Mouse (Mus musculus) neural tube, embryonic 13.5 days (tissue): ENCODE results near the gene Gnl1. TPM values are rescaled to one million over a fixed set of nuclear protein-coding genes. Genes with fewer than 3 reads are reported as not detected.
"Not testable (repeated sequence)": the region's sequence is repeated elsewhere in the genome, so short reads cannot be mapped to it uniquely, and the experiment has no call there.

ENCODE experiments used
- ATAC-seq: fragments of 200-750 bp; cut with Nextera tagmentation; 2 replicates; pipeline ENCODE4 v1.8.0; 2017; ENCODE audit warnings: low read depth, mild to moderate bottlenecking, moderate TSS enrichment, moderate library complexity
- H3K27ac ChIP-seq: fragments of 300-500 bp; sonication (generic); replicated peaks from 2 replicates; pipeline ENCODE4 v1.5.1; 2015; ENCODE audit warnings: moderate library complexity, mild to moderate bottlenecking, inconsistent platforms
- H3K27me3 ChIP-seq: fragments of 300-500 bp; sonication (generic); 2 replicates; pipeline ENCODE4 v1.6.1; 2015; ENCODE audit warnings: mild to moderate bottlenecking, inconsistent platforms
- H3K36me3 ChIP-seq: fragments of 300-500 bp; sonication (generic); 2 replicates; pipeline ENCODE4 v1.6.1; 2015; ENCODE audit warnings: mild to moderate bottlenecking, inconsistent platforms
- H3K4me1 ChIP-seq: fragments of 300-500 bp; sonication (generic); replicated peaks from 2 replicates; pipeline ENCODE4 v1.6.1; 2015; ENCODE audit warnings: inconsistent platforms
- H3K4me2 ChIP-seq: fragments of 300-500 bp; sonication (generic); 2 replicates; pipeline ENCODE4 v1.6.1; 2015; ENCODE audit warnings: inconsistent platforms, mild to moderate bottlenecking, moderate library complexity
- H3K4me3 ChIP-seq: fragments of 300-500 bp; sonication (generic); 2 replicates; pipeline ENCODE4 v1.5.1; 2015; ENCODE audit warnings: mild to moderate bottlenecking, inconsistent platforms
- H3K9ac ChIP-seq: fragments of 300-500 bp; sonication (generic); 2 replicates; pipeline ENCODE4 v1.6.1; 2015; ENCODE audit warnings: moderate library complexity, mild to moderate bottlenecking, inconsistent platforms
- H3K9me3 ChIP-seq: fragments of 300-500 bp; sonication (generic); 2 replicates; pipeline ENCODE4 v1.6.1; 2016; ENCODE audit warnings: inconsistent platforms
- WGBS: fragments of 180-500 bp; shearing (Covaris S2); methylation state at CpG from one replicate; pipeline ENCODE4 v1.1.7; 2015; 5-methylcytosine and 5-hydroxymethylcytosine counted together
- polyA plus RNA-seq: library from polyadenylated mRNA; unstranded; fragments of >200 nt; fragmentation: Nextera tagmentation; extraction: Ambion mirVana; gene quantifications from 2 replicates; pipeline ENCODE4 v1.2.1, GENCODE M21; 2015

The Gnl1 gene
- polyA plus RNA-seq, 1 experiment from 2014 or later: 50.0 TPM

DNA sequence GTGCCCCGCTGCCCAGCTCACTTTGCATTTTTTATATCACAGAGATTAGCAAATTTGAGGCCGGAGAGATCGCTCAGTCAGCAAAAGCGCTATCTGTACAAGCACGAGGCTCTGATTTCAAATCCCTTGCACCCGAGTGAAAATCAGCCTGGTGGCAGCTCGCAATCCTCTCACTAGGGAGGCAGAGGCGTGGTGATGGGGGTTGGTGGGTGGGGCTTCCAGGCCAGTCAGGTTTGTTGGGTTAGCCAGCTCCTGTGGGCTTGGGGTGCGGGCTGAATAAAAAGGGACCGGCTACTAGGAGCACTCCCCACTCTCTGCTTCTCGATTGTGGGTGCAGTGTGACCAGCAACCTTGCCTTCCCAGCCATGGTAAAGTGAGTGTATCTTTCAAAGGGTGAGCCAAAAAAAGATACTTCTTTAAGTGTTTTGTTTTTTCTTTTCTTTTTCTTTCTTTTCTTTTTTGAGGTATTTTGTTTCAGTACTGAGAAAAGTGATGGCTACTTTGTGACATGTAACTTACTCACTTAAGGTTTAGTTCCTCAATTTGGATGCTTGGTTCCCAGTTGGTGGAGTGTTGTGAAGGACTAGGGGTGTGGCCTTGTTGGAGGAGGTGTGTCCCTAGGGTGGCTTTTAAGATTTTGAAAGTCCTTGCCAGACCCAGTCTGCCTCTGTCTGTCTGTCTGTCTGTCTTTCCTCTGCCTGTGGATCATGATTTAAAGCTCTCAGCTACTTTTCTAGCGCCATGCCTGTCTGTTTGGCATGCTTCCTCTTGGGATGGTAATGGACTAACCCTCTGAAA lies 18.3 kb downstream of the Gnl1 start:
- Histone ChIP-seq H3K36me3 (no peaks in the 10 kb centered on the region), H3K9me3 (no peaks in the 10 kb centered on the region), H3K27ac (no peak overlapping the region), H3K4me1 (peaks cover 35% of the 10 kb centered on the region), H3K9ac (0 out of 2 replicates have a peak overlapping the region, but pooled peaks have one; percentile 4), H3K27me3 (no peaks in the 10 kb centered on the region), H3K4me3 (no peak overlapping the region), H3K4me2 (no peak overlapping the region)
- 64% methylated on average over 12 of the region's 12 CpGs for WGBS
- ATAC-seq: no peak

DNA sequence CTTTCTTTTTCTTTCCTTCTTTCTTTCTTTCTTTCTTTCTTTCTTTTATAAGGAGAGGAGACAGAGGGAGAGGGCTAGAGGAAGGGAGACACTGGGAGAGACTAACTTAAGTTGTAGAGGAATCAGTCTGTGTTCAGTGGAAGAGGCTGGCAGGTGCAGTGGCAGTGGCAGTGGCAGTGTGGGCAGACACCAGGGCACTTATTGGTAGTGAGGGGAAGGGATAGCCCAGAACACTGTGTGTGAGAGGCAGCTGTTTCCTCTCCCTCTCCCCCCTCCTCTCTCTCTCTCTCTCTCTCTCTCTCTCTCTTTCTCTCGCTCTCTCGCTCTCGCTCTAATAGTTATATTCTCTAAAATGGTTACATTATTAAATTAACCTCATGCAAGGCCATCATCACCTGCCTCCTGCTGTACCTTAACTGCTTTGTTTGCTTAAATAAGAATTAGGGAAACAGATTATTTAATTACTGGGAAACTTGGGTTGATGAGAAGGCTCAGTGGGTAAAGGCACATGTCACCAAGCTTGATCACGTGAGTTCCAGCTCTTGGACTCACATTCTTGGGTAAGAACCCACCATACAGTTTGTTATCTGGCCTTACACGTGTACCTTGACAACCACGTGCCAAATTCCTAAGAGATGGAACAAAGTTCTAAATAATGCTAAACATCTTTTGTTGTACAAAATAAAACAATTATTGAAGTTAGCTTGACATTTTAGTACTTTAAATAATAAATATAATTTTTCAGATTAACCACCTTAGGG lies 19.1 kb downstream of the Gnl1 start:
- no peaks in the 10 kb centered on the region for H3K9me3 ChIP-seq
- H3K27me3 ChIP-seq: no peaks in the 10 kb centered on the region
- no peak overlapping the region for H3K9ac ChIP-seq
- WGBS: 86% methylated on average over 6 of the region's 6 CpGs
- no peak for ATAC-seq
- no peaks in the 10 kb centered on the region for H3K36me3 ChIP-seq
- H3K4me1 ChIP-seq: peaks cover 35% of the 10 kb centered on the region
- H3K4me2 ChIP-seq: no peak overlapping the region
- no peak overlapping the region for H3K27ac ChIP-seq
- no peak overlapping the region for H3K4me3 ChIP-seq

DNA sequence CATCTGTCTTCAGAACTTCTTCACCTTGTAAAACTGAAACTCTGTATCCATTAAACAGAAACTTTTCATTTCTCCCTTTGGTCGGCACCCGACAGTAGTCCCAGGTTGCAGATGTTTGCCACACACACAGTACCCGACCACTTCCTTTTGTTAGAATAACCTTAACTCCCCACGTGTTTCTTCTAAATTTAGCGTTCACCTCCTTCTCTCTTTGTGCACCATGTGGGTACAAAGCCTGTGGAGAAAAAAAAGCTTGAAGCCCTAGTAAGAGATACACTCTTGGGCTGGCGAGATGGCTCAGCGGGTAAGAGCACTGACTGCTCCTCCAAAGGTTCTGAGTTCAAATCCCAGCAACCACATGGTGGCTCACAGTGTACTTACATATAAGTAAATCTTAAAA lies 19.7 kb downstream of the Gnl1 start:
- H3K27me3 ChIP-seq: no peaks in the 10 kb centered on the region
- no peaks in the 10 kb centered on the region for H3K36me3 ChIP-seq
- H3K4me2 ChIP-seq: no peak overlapping the region
- WGBS: 92% methylated on average over 7 of the region's 7 CpGs
- H3K9ac ChIP-seq: no peak overlapping the region
- H3K4me3 ChIP-seq: no peak overlapping the region
- peaks cover 35% of the 10 kb centered on the region for H3K4me1 ChIP-seq
- no peaks in the 10 kb centered on the region for H3K9me3 ChIP-seq
- ATAC-seq: no peak
- no peak overlapping the region for H3K27ac ChIP-seq

DNA sequence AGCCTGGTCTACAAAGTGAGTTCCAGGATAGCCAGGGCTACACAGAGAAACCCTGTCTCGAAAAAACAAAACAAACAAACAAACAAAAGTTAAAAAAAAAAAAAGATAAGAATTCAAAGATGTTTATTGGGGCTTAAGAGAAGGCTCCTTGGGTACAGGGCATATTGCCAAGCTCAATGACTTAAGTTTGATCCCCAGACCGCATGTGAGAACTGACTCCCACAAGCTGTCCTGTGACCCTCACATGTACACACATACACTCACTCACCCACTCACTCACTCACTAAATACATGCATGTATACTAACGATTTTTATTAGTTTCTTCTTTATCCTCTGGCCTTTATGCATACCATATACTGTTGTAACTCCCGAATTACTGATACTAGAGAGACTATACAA lies 20.7 kb downstream of the Gnl1 start:
- H3K4me3 ChIP-seq: no peak overlapping the region
- peaks cover 31% of the 10 kb centered on the region for H3K4me1 ChIP-seq
- no peak for ATAC-seq
- no peaks in the 10 kb centered on the region for H3K9me3 ChIP-seq
- H3K9ac ChIP-seq: no peak overlapping the region
- no peaks in the 10 kb centered on the region for H3K27me3 ChIP-seq
- H3K36me3 ChIP-seq: no peaks in the 10 kb centered on the region
- no peak overlapping the region for H3K4me2 ChIP-seq
- H3K27ac ChIP-seq: no peak overlapping the region
- 85% methylated on average over 4 of the region's 4 CpGs for WGBS

DNA sequence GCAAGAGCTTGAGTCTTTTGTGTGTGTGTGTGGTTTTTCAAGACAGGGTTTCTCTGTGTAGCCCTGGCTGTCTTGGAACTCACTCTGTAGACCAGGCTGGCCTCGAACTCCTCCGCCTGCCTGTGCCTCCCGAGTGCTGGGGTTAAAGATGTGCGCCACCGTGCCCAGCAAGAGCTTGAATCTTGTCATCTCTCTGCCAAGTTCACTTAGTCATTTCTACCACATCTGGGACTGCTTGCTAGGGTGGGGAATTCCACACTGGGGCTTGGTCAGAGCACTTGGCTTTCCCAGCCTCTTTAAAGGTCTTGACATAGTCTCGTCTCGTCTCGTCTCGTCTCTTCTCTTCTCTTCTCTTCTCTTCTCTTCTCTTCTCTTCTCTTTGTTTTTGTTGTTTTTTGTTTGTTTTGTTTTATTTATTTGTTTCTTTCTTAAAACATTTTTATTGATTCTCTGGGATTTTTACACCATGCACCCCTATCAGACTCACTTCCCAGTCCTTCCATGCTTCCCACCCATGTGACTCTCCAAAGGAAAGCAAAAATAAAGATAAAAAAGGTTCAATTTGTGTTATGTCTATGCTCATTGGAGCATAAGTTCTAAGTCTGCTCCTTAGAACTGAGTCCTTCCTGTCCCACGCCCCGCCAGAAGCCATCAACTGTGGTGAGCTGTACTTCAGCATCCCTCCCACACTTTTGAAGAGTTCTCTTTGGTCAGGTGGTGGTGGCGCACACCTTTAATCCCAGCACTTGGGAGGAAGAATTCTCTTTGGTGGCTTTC lies 21.7 kb downstream of the Gnl1 start:
- 94% methylated on average over 12 of the region's 12 CpGs for WGBS
- H3K4me2 ChIP-seq: no peak overlapping the region
- H3K9me3 ChIP-seq: no peaks in the 10 kb centered on the region
- no peak overlapping the region for H3K9ac ChIP-seq
- no peak overlapping the region for H3K4me3 ChIP-seq
- peaks cover 21% of the 10 kb centered on the region for H3K4me1 ChIP-seq
- no peaks in the 10 kb centered on the region for H3K27me3 ChIP-seq
- no peak for ATAC-seq
- H3K27ac ChIP-seq: no peak overlapping the region
- H3K36me3 ChIP-seq: peaks cover 5% of the 10 kb centered on the region; the same call in 1 of the 2 replicates

DNA sequence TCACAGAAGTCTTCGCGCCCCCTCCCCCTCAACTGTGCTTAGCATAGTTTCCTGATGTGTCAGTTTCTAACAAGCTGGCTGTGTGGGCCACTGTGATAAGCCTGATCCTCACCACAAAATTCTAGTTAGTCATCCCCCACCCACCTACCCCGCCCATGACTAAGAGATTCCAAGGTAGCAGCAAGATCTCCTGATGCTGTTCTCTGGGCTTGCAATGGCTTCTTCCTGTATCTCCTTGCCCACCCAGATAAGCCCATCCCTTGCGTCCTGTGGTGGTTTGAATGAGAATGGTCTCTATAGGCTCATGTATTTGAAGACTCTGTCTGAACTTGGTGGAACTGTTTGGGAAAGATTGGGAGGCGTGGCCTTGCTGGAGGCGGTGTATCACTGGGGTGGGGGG lies 22.3 kb downstream of the Gnl1 start:
- H3K36me3 ChIP-seq: peaks cover 12% of the 10 kb centered on the region; the same call in 1 of the 2 replicates
- 98% methylated on average over 6 of the region's 6 CpGs for WGBS
- no peak overlapping the region for H3K27ac ChIP-seq
- no peak overlapping the region for H3K4me3 ChIP-seq
- no peak overlapping the region for H3K9ac ChIP-seq
- peaks cover 16% of the 10 kb centered on the region; the same call in 1 of the 2 replicates for H3K4me1 ChIP-seq
- no peaks in the 10 kb centered on the region for H3K9me3 ChIP-seq
- ATAC-seq: no peak
- no peaks in the 10 kb centered on the region for H3K27me3 ChIP-seq
- H3K4me2 ChIP-seq: no peak overlapping the region

DNA sequence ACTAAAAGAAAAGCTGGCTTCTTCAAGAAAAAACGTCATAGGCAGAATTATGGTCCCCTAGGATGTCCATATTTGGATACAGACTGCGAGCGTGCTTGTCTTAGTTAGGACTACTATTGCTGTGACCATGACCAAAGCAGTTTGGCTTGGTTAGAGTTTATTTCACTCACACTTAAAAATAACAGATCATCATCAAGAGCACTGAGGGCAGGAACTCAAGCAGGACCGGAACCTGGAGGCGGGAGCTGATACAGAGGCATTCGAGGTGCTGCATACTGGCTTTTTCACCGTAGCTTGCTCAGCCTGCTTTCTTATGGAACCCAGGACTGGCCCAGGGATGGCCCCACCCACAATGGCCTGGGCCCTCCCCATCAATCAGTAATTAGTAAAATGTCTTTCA lies 23.7 kb downstream of the Gnl1 start:
- no peak overlapping the region for H3K4me3 ChIP-seq
- no peaks in the 10 kb centered on the region for H3K9me3 ChIP-seq
- no peak overlapping the region for H3K27ac ChIP-seq
- H3K4me1 ChIP-seq: 0 out of 2 replicates have a peak, but pooled peaks cover 6% of the 10 kb centered on the region
- H3K27me3 ChIP-seq: no peaks in the 10 kb centered on the region
- peaks cover 12% of the 10 kb centered on the region; the same call in 1 of the 2 replicates for H3K36me3 ChIP-seq
- ATAC-seq: no peak
- no peak overlapping the region for H3K9ac ChIP-seq
- 90% methylated on average over 7 of the region's 7 CpGs for WGBS
- H3K4me2 ChIP-seq: no peak overlapping the region

DNA sequence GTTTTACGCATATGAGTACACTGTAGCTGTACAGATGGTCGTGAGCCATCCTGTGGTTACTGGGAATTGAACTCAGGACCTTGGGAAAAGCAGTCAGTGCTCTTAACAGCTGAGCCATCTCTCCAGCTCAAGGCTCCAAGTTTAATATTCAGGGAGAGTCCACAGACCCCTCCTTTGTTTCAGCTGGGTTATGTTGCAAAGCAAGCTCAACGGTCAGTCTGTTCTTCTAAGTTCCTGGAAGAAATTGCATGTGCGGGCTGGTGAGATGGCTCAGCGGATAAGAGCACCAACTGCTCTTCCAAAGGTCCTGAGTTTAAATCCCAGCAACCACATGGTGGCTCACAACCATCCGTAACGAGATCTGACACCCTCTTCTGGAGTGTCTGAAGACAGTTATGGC lies 24.8 kb downstream of the Gnl1 start:
- not testable (repeated sequence) for H3K9ac ChIP-seq, H3K27me3 ChIP-seq, ATAC-seq, H3K4me3 ChIP-seq, H3K4me2 ChIP-seq, H3K27ac ChIP-seq, H3K9me3 ChIP-seq, H3K4me1 ChIP-seq
- H3K36me3 ChIP-seq: peaks cover 12% of the 10 kb centered on the region; the same call in 1 of the 2 replicates
- WGBS: 94% methylated on average over 7 of the region's 7 CpGs

DNA sequence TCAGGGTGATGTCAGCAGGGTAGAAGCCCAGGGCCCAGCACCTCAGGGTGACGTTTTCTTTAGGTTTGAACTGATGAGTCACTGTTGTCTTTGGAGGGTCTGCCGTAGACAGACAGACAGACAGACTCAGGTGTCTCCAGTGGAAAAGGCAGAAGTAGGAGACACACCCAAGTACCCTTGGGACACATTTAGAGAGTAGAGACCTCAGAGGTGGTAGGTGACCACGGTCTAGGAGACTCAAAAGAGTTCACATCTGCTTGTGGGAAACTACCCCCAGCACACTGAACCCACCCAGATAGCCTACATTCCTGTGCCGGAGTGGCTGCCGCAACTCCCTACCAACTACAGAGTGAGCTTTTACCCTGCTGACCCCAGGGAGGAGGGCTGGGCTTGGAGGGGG lies 35.3 kb downstream of the Gnl1 start:
- Histone ChIP-seq H3K27ac (no peak overlapping the region), H3K4me1 (no peaks in the 10 kb centered on the region), H3K9ac (no peak overlapping the region), H3K9me3 (no peaks in the 10 kb centered on the region), H3K4me3 (no peak overlapping the region), H3K27me3 (no peaks in the 10 kb centered on the region), H3K4me2 (no peak overlapping the region), H3K36me3 (peaks cover 20% of the 10 kb centered on the region)
- WGBS: 92% methylated on average over 5 of the region's 5 CpGs
- no peak for ATAC-seq

DNA sequence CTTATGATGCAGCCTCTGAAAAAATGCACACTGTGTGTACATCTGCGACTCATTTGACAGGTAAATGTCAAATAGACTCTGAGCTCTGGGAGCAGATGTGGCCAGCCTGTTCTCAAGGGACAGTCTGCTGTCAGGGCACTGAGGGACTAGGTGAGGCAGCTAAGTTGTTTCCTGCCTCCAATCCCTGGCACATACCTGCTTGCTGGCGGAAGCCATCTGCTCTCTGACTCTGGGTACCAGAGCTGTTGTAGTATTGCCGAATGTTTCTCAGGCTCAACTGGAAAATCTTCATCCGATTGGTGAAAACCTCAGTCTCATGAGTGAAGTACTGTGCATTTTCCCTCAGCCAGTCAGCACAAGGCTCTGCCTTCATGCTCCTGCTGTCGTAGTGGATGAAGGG lies 37.4 kb downstream of the Gnl1 start:
- H3K9ac ChIP-seq: no peak overlapping the region
- 95% methylated on average over 5 of the region's 5 CpGs for WGBS
- no peak overlapping the region for H3K4me2 ChIP-seq
- no peak overlapping the region for H3K4me3 ChIP-seq
- H3K27ac ChIP-seq: no peak overlapping the region
- no peaks in the 10 kb centered on the region for H3K9me3 ChIP-seq
- no peaks in the 10 kb centered on the region for H3K4me1 ChIP-seq
- no peak for ATAC-seq
- peaks cover 20% of the 10 kb centered on the region for H3K36me3 ChIP-seq
- no peaks in the 10 kb centered on the region for H3K27me3 ChIP-seq

DNA sequence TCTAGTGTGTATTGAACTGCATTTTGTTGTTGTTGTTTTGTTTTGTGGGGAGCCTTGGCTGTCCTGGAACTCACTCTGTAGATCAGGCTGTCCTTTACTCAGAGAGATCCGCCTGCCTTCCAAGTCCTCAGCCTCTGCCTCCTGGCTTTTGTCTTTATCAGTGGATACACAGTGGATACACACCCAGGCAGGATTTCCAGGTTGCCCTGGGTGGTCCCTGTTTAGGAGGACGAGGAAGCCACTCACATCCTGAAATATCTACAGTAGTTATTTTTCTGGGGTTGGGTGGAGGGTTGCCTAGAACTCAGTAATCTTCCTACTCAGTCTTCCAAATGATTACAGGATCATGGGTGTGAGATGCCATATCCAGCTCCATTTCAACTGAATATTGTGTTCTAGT lies 39.3 kb downstream of the Gnl1 start:
- ATAC-seq: no peak
- H3K9ac ChIP-seq: no peak overlapping the region
- no peak overlapping the region for H3K4me2 ChIP-seq
- no peak overlapping the region for H3K4me3 ChIP-seq
- peaks cover 4% of the 10 kb centered on the region; the same call in 1 of the 2 replicates for H3K4me1 ChIP-seq
- peaks cover 20% of the 10 kb centered on the region for H3K36me3 ChIP-seq
- no peaks in the 10 kb centered on the region for H3K9me3 ChIP-seq
- 80% methylated on average over 2 of the region's 2 CpGs for WGBS
- H3K27ac ChIP-seq: no peak overlapping the region
- no peaks in the 10 kb centered on the region for H3K27me3 ChIP-seq

DNA sequence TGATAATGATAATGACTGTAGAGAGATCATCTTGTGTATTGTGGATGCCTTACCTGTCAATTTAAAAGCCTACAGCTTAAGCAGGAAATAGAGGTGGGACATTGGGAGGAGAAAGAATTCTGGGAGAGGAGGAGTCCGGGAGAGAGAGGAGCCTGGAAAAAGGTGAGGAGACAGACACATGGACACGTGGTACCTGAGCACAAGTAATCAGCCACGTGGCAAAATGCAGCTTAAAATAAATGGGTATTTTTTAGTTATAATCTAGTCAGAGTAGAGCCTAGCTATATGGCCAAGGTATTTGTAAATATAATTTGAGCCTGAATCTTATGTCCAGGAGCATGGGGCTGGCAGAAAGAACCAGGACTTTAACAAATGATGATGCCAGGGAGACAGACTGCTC lies 39.9 kb downstream of the Gnl1 start:
- peaks cover 14% of the 10 kb centered on the region for H3K36me3 ChIP-seq
- no peaks in the 10 kb centered on the region for H3K27me3 ChIP-seq
- no peaks in the 10 kb centered on the region for H3K9me3 ChIP-seq
- H3K27ac ChIP-seq: no peak overlapping the region
- H3K9ac ChIP-seq: no peak overlapping the region
- no peak overlapping the region for H3K4me3 ChIP-seq
- no peak overlapping the region for H3K4me2 ChIP-seq
- ATAC-seq: no peak
- WGBS: 76% methylated on average over 3 of the region's 3 CpGs
- H3K4me1 ChIP-seq: peaks cover 7% of the 10 kb centered on the region; the same call in 1 of the 2 replicates
